Mouse (Mus musculus) stomach, postnatal 0 days (tissue): Measurements from ENCODE around the gene Rnf10. TPM values are rescaled to one million over a fixed set of nuclear protein-coding genes. Genes with fewer than 3 reads are reported as not detected.
A peak's percentile ranks its signal among the peaks of the same experiment; 100 is the strongest.

Source experiments
- ATAC-seq: fragments of 200-750 bp; cut with Nextera tagmentation; 2 replicates; pipeline ENCODE4 v1.8.0; 2017; ENCODE audit not compliant: low FRiP score, low TSS enrichment
- DNase-seq: peaks from one replicate; pipeline ENCODE4 v3.0.0-alpha.2; 2016; ENCODE audit warnings: low spot score
- H3K27ac ChIP-seq: fragments of 300-500 bp; sonication (generic); replicated peaks from 2 replicates; pipeline ENCODE4 v1.5.1; 2014; ENCODE audit warnings: mild to moderate bottlenecking, control low read depth
- H3K27me3 ChIP-seq: fragments of 300-500 bp; sonication (generic); 2 replicates; pipeline ENCODE4 v1.6.1; 2014; ENCODE audit warnings: low read length; ENCODE audit not compliant: control insufficient read depth, insufficient read depth
- H3K36me3 ChIP-seq: fragments of 300-500 bp; sonication (generic); 2 replicates; pipeline ENCODE4 v1.6.1; 2014; ENCODE audit warnings: low read length, mixed read lengths; ENCODE audit not compliant: control insufficient read depth, insufficient read depth
- H3K4me1 ChIP-seq: fragments of 300-500 bp; sonication (generic); replicated peaks from 2 replicates; pipeline ENCODE4 v1.6.1; 2014; ENCODE audit warnings: antibody characterized with exemption; ENCODE audit not compliant: control insufficient read depth, insufficient read depth
- H3K4me2 ChIP-seq: fragments of 300-500 bp; sonication (generic); replicated peaks from 2 replicates; pipeline ENCODE4 v1.6.1; 2014; ENCODE audit warnings: low read depth, mild to moderate bottlenecking, control low read depth, moderate library complexity
- H3K4me3 ChIP-seq: fragments of 300-500 bp; sonication (generic); 2 replicates; pipeline ENCODE4 v1.5.1; 2014; ENCODE audit warnings: low read depth, low read length, control low read depth
- H3K9ac ChIP-seq: fragments of 300-500 bp; sonication (generic); 2 replicates; pipeline ENCODE4 v1.6.1; 2014; ENCODE audit warnings: mild to moderate bottlenecking, low read length, control low read depth, mixed read lengths
- H3K9me3 ChIP-seq: fragments of 300-500 bp; sonication (generic); 2 replicates; pipeline ENCODE4 v1.6.1; 2016; ENCODE audit warnings: low read length; ENCODE audit not compliant: control insufficient read depth
- CTCF ChIP-seq: IDR thresholded peaks from 2 replicates; pipeline ENCODE4 v1.5.1; 2016; ENCODE audit warnings: antibody characterized with exemption, low read depth, mild to moderate bottlenecking, moderate library complexity
- EP300 ChIP-seq: optimal IDR thresholded peaks from 2 replicates; pipeline ENCODE3; 2016; ENCODE audit warnings: antibody characterized with exemption
- WGBS: fragments of 180-500 bp; shearing (Covaris S2); extraction: QIAGEN DNeasy Blood & Tissue Kit; methylation state at CpG from one replicate; pipeline ENCODE4 v1.1.7; 2014; 5-methylcytosine and 5-hydroxymethylcytosine counted together
- polyA plus RNA-seq: library from polyadenylated mRNA; unstranded; fragments of >200 nt; fragmentation: Nextera tagmentation; extraction: Ambion mirVana; gene quantifications from 2 replicates; pipeline ENCODE4 v1.2.1, GENCODE M21; 2015

Gene Rnf10
- polyA plus RNA-seq, 1 experiment from 2014 or later, result 84.0 TPM

DNA sequence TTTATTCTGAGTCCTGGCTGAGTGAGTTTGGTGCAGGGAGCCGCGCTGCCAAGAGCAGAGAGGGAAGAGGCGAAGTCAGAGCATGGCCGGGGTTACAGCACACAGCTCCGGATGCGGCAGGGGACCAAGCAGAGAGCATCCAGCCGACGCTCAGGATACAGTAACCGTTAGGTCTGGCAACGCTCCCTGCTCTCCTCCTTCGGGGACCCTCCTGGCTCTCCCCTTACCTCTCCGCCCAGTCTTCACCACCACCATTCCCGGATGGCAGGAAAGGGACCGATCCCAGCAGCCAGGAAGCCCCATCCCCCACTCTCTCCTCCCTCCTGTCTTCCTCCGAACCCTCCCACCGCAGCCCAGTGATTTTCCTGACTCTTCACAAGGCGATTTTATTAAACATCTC, 57.8 kb downstream of the Rnf10 start:
- ATAC-seq (no peak), DNase-seq (no peak)
- Histone ChIP-seq H3K4me2 (peak overlapping the region; percentile 55), H3K27ac (no peak overlapping the region), H3K36me3 (no peaks in the 10 kb centered on the region), H3K4me3 (peak overlapping the region; percentile 31), H3K27me3 (no peaks in the 10 kb centered on the region), H3K4me1 (no peaks in the 10 kb centered on the region), H3K9ac (0 out of 2 replicates have a peak overlapping the region, but pooled peaks have one; percentile 47), H3K9me3 (no peaks in the 10 kb centered on the region)
- 1% methylated on average over 17 of the region's 17 CpGs for whole genome bisulfite sequencing
- TF ChIP-seq CTCF, result no peak
- TF ChIP-seq EP300, result no peak

DNA sequence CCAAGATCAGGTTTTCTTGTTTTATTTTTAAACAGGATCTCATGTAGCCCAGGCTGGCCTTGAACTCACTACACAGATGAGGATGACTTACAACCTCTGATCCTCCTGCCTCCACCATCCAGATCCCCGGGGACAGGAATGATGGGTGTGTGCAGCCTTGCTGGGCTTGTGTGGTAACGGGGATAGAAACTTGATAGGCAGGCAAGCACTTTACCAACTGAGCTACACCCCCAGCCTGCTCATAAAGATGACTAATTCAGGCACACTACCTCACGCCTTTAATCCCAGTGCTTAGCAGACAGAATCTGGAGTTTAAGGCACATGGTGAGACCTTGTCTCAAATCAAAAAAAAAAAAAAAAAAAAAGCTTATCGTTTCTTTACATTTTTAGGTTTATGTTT, 59.8 kb downstream of the Rnf10 start:
- no peaks in the 10 kb centered on the region for H3K36me3 ChIP-seq
- H3K9me3 ChIP-seq, result no peaks in the 10 kb centered on the region
- TF ChIP-seq CTCF (no peak), EP300 (no peak)
- no peaks in the 10 kb centered on the region for H3K4me1 ChIP-seq
- H3K9ac ChIP-seq, result no peak overlapping the region
- no peak overlapping the region for H3K4me2 ChIP-seq
- no peak overlapping the region for H3K4me3 ChIP-seq
- WGBS, result 48% methylated on average over 4 of the region's 4 CpGs
- ATAC-seq, result no peak
- no peak overlapping the region for H3K27ac ChIP-seq
- no peaks in the 10 kb centered on the region for H3K27me3 ChIP-seq
- no peak for DNase-seq

- H3K4me3 ChIP-seq, result no peak overlapping the region
- no peak overlapping the region for H3K27ac ChIP-seq
- TF ChIP-seq CTCF (no peak), EP300 (no peak)
- H3K36me3 ChIP-seq, result no peaks in the 10 kb centered on the region
- DNase-seq (no peak), ATAC-seq (no peak)
- WGBS, result 75% methylated on average over 9 of the region's 9 CpGs
- no peak overlapping the region for H3K9ac ChIP-seq
- H3K9me3 ChIP-seq, result no peaks in the 10 kb centered on the region
- no peak overlapping the region for H3K4me2 ChIP-seq
- H3K27me3 ChIP-seq, result no peaks in the 10 kb centered on the region
- H3K4me1 ChIP-seq, result no peaks in the 10 kb centered on the region
These were observed 60.2 kb downstream of the Rnf10 start for GRCm38 (mm10) chr5:115212451-115212850.

- Histone ChIP-seq H3K27me3 (no peaks in the 10 kb centered on the region), H3K4me2 (no peak overlapping the region), H3K36me3 (no peaks in the 10 kb centered on the region), H3K4me3 (no peak overlapping the region), H3K9ac (no peak overlapping the region), H3K9me3 (no peaks in the 10 kb centered on the region), H3K4me1 (no peaks in the 10 kb centered on the region), H3K27ac (no peak overlapping the region)
- DNase-seq, result peak; percentile 52
- 18% methylated on average over 1 of the region's 1 CpGs for WGBS
- ATAC-seq, result no peak
- TF ChIP-seq CTCF (peak; percentile 69), EP300 (no peak)
These were observed 62.3 kb downstream of the Rnf10 start for GRCm38 (mm10) chr5:115210380-115210779.

DNA sequence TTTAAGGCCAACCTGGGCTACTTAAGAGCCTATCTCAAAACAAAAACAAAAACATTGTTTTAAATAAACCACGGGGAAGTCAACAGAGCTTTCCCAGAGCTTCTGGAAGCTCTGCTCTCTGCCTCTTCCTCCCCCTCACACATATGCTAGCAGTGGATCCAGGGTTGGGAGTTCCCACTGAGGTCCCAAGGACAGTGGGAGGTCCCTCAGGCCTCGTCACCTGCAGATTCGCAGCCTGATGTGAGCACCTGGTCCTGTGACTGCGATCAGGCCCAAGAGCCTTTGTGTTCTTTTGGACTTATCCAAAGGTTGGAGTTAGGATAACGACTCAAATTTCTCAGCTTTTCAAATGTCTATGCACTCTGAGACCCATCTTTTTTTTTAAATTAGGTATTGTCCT, 64.1 kb downstream of the Rnf10 start:
- no peak for TF ChIP-seq EP300
- no peak for TF ChIP-seq CTCF
- no peak overlapping the region for H3K4me2 ChIP-seq

GRCm38 (mm10) chr5:115207892-115208291, 64.8 kb downstream of the Rnf10 start:
- Histone ChIP-seq H3K9ac (no peak overlapping the region), H3K27ac (no peak overlapping the region)
- no peak for ATAC-seq

More for the DNA sequence above, 64.1 kb downstream of the Rnf10 start:
- Histone ChIP-seq H3K9ac (no peak overlapping the region), H3K36me3 (no peaks in the 10 kb centered on the region), H3K27ac (no peak overlapping the region), H3K4me3 (no peak overlapping the region), H3K27me3 (no peaks in the 10 kb centered on the region), H3K4me1 (no peaks in the 10 kb centered on the region), H3K9me3 (no peaks in the 10 kb centered on the region)
- DNase-seq, result no peak
- 60% methylated on average over 5 of the region's 5 CpGs for WGBS
- ATAC-seq, result no peak

More at GRCm38 (mm10) chr5:115207892-115208291, 64.8 kb downstream of the Rnf10 start:
- Histone ChIP-seq H3K4me1 (no peaks in the 10 kb centered on the region), H3K9me3 (no peaks in the 10 kb centered on the region), H3K36me3 (no peaks in the 10 kb centered on the region), H3K4me2 (no peak overlapping the region), H3K27me3 (no peaks in the 10 kb centered on the region), H3K4me3 (no peak overlapping the region)
- no peak for TF ChIP-seq EP300
- no peak for TF ChIP-seq CTCF
- 17% methylated on average over 9 of the region's 16 CpGs for WGBS
- no peak for DNase-seq
